Mouse (Mus musculus) lung, postnatal 0 days (tissue): ENCODE data around the gene Dock10. TPM values are rescaled to one million over a fixed set of nuclear protein-coding genes. Genes with fewer than 3 reads are reported as not detected.

Source experiments
- ATAC-seq: fragments of 200-750 bp; cut with Nextera tagmentation; 2 replicates; pipeline ENCODE4 v1.8.0; 2017; ENCODE audit warnings: moderate library complexity
- DNase-seq: peaks from one replicate; pipeline ENCODE4 v3.0.0-alpha.2; 2016; ENCODE audit warnings: low spot score
- H3K27ac ChIP-seq: fragments of 300-500 bp; sonication (generic); 2 replicates; pipeline ENCODE4 v1.5.1; 2014; ENCODE audit warnings: antibody characterized with exemption, mild to moderate bottlenecking, low read length, mixed read lengths
- H3K27me3 ChIP-seq: fragments of 300-500 bp; sonication (generic); replicated peaks from 2 replicates; pipeline ENCODE4 v1.6.1; 2014; ENCODE audit warnings: low read length, mixed read lengths; ENCODE audit not compliant: insufficient read depth
- H3K36me3 ChIP-seq: fragments of 300-500 bp; sonication (generic); 2 replicates; pipeline ENCODE4 v1.6.1; 2014; ENCODE audit warnings: low read length, mixed read lengths; ENCODE audit not compliant: insufficient read depth
- H3K4me1 ChIP-seq: fragments of 300-500 bp; sonication (generic); 2 replicates; pipeline ENCODE4 v1.6.1; 2014; ENCODE audit warnings: antibody characterized with exemption, low read depth, low read length, mixed read lengths; ENCODE audit not compliant: insufficient read depth
- H3K4me2 ChIP-seq: fragments of 300-500 bp; sonication (generic); replicated peaks from 2 replicates; pipeline ENCODE4 v1.6.1; 2014; ENCODE audit warnings: low read depth, mild to moderate bottlenecking, low read length, moderate library complexity, mixed read lengths
- H3K4me3 ChIP-seq: fragments of 300-500 bp; sonication (generic); 2 replicates; pipeline ENCODE4 v1.5.1; 2014; ENCODE audit warnings: low read depth, low read length
- H3K9ac ChIP-seq: fragments of 300-500 bp; sonication (generic); replicated peaks from 2 replicates; pipeline ENCODE4 v1.6.1; 2014; ENCODE audit warnings: low read depth, mild to moderate bottlenecking
- H3K9me3 ChIP-seq: fragments of 300-500 bp; sonication (generic); 2 replicates; pipeline ENCODE4 v1.6.1; 2016; ENCODE audit warnings: low read length, mixed read lengths
- CTCF ChIP-seq: IDR thresholded peaks from 2 replicates; pipeline ENCODE4 v1.5.1; 2016; ENCODE audit warnings: antibody characterized with exemption, mild to moderate bottlenecking
- EP300 ChIP-seq: IDR thresholded peaks from 2 replicates; pipeline ENCODE4 v1.6.1; 2016; ENCODE audit warnings: antibody characterized with exemption, mild to moderate bottlenecking, control low read depth
- WGBS: fragments of 180-500 bp; shearing (Covaris S2); extraction: QIAGEN DNeasy Blood & Tissue Kit; methylation state at CpG from one replicate; pipeline ENCODE4 v1.1.7; 2014; 5-methylcytosine and 5-hydroxymethylcytosine counted together
- polyA plus RNA-seq: library from polyadenylated mRNA; unstranded; fragments of >200 nt; fragmentation: Nextera tagmentation; extraction: Ambion mirVana; gene quantifications from 2 replicates; pipeline ENCODE4 v1.2.1, GENCODE M21; 2015

The Dock10 gene
- polyA plus RNA-seq, 1 experiment from 2014 or later: 6.0 TPM

- no peak for DNase-seq
- Histone ChIP-seq H3K9ac (no peak overlapping the region), H3K9me3 (no peaks in the 10 kb centered on the region), H3K4me2 (no peak overlapping the region), H3K27ac (no peak overlapping the region), H3K27me3 (no peaks in the 10 kb centered on the region), H3K36me3 (no peaks in the 10 kb centered on the region), H3K4me3 (no peak overlapping the region), H3K4me1 (no peaks in the 10 kb centered on the region)
- TF ChIP-seq CTCF (no peak), EP300 (no peak)
- WGBS: 69% methylated on average over 2 of the region's 2 CpGs
- no peak for ATAC-seq
Measured at GRCm38 (mm10) chr1:80619100-80619499, 139.2 kb downstream of the Dock10 start.

DNA sequence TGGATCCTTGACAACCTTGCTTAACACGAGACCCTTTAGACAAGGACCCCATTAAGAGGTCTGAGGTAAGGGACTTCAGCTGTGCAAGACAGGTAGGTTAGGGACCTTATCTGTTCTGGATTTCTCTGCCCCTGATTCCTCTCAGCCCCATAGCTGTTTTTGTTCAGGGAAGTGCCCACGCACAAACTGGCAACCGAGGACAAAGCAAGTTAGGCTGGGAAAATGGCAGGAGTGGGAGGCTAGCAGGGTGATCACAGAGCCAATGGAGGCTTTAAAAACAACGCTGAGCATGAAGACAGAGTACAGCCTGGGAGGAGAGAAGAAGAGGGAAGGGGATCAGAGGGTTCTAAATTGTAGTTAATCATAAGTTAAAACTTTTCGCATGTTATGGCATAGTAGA is 141.7 kb downstream of the Dock10 start:
- H3K9ac ChIP-seq: no peak overlapping the region
- H3K27me3 ChIP-seq: no peaks in the 10 kb centered on the region
- WGBS: 70% methylated on average over 5 of the region's 5 CpGs
- ATAC-seq: no peak
- no peaks in the 10 kb centered on the region for H3K36me3 ChIP-seq
- H3K4me3 ChIP-seq: no peak overlapping the region
- no peaks in the 10 kb centered on the region for H3K9me3 ChIP-seq
- no peak overlapping the region for H3K4me2 ChIP-seq
- DNase-seq: no peak
- H3K4me1 ChIP-seq: no peaks in the 10 kb centered on the region
- TF ChIP-seq EP300 (no peak), CTCF (no peak)
- no peak overlapping the region for H3K27ac ChIP-seq

DNA sequence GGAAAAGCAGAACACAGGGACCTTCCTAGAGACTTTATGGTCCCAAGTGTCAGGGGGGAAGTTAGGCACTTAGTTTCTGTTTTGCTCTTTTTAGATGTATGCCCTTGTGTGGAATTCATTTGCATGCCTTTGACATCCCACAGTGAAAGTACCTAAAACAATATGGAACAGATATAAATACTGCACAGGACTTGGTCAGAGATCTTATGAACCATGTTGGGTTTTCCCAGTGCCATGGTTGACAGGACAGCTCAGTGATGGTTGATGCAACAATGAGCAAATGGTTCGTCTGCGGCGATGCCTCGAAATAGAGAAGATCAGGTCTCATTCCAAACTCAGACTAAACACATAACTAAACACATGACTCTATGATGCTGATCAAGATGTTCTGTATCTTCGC is 143.6 kb downstream of the Dock10 start:
- Histone ChIP-seq H3K4me2 (no peak overlapping the region), H3K36me3 (no peaks in the 10 kb centered on the region), H3K9me3 (no peaks in the 10 kb centered on the region), H3K4me3 (no peak overlapping the region), H3K9ac (no peak overlapping the region), H3K27ac (no peak overlapping the region), H3K27me3 (no peaks in the 10 kb centered on the region), H3K4me1 (no peaks in the 10 kb centered on the region)
- ATAC-seq (no peak), DNase-seq (no peak)
- no peak for TF ChIP-seq CTCF
- TF ChIP-seq EP300: no peak
- 91% methylated on average over 5 of the region's 5 CpGs for WGBS

DNA sequence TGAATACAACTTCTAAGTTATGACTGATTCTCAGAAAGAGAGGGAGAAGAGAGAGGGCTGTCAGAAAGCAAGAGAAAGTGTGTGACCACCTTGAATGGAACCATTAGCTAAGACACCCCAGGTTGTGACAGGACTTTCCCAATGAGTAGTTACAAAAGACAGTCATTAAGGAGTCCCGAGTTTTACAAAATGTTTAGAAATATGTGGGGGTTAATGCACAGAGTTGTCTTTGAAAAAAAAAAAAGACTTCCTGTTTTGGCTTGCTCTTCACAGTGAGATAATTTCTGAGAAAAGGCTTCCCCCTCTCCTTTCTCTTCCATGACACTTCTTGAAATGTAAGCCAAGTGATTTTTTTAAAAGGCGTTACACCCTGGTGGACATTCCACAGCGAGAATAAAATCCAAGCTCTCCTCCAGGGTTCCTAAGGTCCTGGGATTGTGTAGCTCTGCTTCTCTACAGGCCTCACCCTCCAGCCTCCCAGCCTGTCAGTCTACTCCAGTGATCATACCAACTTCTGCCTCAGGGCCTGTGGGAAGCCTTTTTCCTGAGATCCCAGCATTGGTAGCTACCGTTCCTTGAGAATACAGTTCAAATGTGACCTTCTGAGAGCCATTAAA is 144.8 kb downstream of the Dock10 start:
- H3K9me3 ChIP-seq: no peaks in the 10 kb centered on the region
- no peak overlapping the region for H3K4me2 ChIP-seq
- TF ChIP-seq EP300: peak; percentile 10; the same call in 1 of the 2 replicates
- TF ChIP-seq CTCF: peak; percentile 3; the same call in 1 of the 2 replicates
- no peaks in the 10 kb centered on the region for H3K27me3 ChIP-seq
- no peaks in the 10 kb centered on the region for H3K4me1 ChIP-seq
- DNase-seq: peak; percentile 63
- peak; percentile 72 for ATAC-seq
- 0 out of 2 replicates have a peak overlapping the region, but pooled peaks have one; percentile 11 for H3K27ac ChIP-seq
- H3K36me3 ChIP-seq: no peaks in the 10 kb centered on the region
- H3K9ac ChIP-seq: no peak overlapping the region
- H3K4me3 ChIP-seq: no peak overlapping the region
- 60% methylated on average over 4 of the region's 4 CpGs for WGBS

DNA sequence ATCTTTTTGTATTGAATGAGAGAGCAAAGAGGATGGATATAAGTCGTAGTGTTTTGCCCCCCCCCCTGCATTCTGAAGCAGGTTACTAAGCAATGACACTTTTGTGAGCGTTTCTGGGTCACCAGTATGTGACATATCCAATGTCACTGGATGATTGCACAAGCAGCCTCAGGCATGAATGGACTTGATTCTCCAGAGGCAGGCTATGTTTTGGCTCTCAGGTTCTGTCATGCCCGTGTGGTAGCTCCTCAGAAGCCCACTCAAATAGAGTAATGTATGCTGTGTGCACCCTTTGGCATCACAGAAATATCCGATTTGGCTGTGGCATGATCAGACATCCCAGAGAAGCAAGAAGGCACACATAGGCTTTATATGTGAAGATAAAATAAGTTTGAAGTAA is 150.8 kb downstream of the Dock10 start:
- H3K4me3 ChIP-seq: no peak overlapping the region
- ATAC-seq: no peak
- TF ChIP-seq EP300 (no peak), CTCF (no peak)
- H3K27ac ChIP-seq: no peak overlapping the region
- H3K9me3 ChIP-seq: no peaks in the 10 kb centered on the region
- no peak overlapping the region for H3K4me2 ChIP-seq
- no peaks in the 10 kb centered on the region for H3K4me1 ChIP-seq
- H3K27me3 ChIP-seq: no peaks in the 10 kb centered on the region
- WGBS: 82% methylated on average over 4 of the region's 4 CpGs
- H3K9ac ChIP-seq: no peak overlapping the region
- no peaks in the 10 kb centered on the region for H3K36me3 ChIP-seq
- no peak for DNase-seq

DNA sequence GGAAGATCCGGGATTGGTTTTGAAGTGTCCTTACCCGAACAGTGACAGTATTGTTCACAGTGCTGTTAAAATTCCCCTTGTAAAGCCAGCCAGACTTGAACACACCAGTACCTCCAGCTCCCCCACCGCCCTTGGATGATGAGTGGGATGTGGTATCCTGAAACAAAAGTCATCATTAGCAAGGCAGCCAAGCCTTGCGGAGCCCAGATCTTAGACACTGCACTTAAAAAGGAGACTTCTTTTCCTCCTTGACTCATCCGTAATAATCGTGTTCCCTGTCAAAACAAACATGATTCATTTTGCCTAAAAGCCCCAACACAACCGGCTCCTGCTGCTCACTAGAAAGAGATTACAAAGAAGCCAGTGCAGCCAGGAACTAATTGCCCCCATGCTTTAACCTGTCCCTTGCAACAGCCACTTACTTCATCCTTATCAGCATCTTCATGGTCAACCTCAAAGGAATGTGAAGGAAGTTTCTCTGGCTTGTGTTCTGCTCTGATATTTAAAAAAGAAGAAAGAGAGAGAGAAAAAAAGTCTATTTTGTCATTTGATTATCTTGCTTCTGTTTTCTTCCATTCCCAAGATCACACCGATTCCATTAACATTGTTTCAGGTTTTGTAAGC is 152.1 kb downstream of the Dock10 start:
- no peak overlapping the region for H3K27ac ChIP-seq
- no peak overlapping the region for H3K4me3 ChIP-seq
- no peaks in the 10 kb centered on the region for H3K36me3 ChIP-seq
- H3K4me1 ChIP-seq: no peaks in the 10 kb centered on the region
- DNase-seq (no peak), ATAC-seq (no peak)
- H3K27me3 ChIP-seq: no peaks in the 10 kb centered on the region
- TF ChIP-seq CTCF (no peak), EP300 (no peak)
- H3K9me3 ChIP-seq: no peaks in the 10 kb centered on the region
- WGBS: 29% methylated on average over 8 of the region's 8 CpGs
- H3K9ac ChIP-seq: no peak overlapping the region
- no peak overlapping the region for H3K4me2 ChIP-seq
